Mouse (Mus musculus): ENCODE results near the gene Mettl1. TPM values are rescaled to one million over a fixed set of nuclear protein-coding genes. Genes with fewer than 3 reads are reported as not detected.
A peak's percentile ranks its signal among the peaks of the same experiment; 100 is the strongest.

Mettl1 gene
- polyA plus RNA-seq, 1 experiment from 2014 or later = 24.6 TPM

GRCm38 (mm10) chr10:127040569-127041214 is 522 bp upstream of the Mettl1 start:
- Histone ChIP-seq H3K27me3 (ENCODE audit: control insufficient read depth, insufficient read depth, low read length) (peaks cover 4% of the 10 kb centered on the region; the same call in 1 of the 2 replicates), H3K4me1 (ENCODE audit: control insufficient read depth, insufficient read depth, low read length) (peaks cover 12% of the 10 kb centered on the region; the same call in 1 of the 2 replicates), H3K9ac (replicated peaks; ENCODE audit: low read depth, low read length) (peak overlapping the region; percentile 57), H3K27ac (ENCODE audit: low read depth, low read length) (no peak overlapping the region), H3K9me3 (ENCODE audit: control insufficient read depth, low read length) (no peaks in the 10 kb centered on the region), H3K4me2 (ENCODE audit: low read depth, low read length) (peak overlapping the region; percentile 97), H3K4me3 (ENCODE audit: low read depth, low read length) (peak overlapping the region; percentile 81), H3K36me3 (ENCODE audit: control insufficient read depth, insufficient read depth, low read length) (no peaks in the 10 kb centered on the region)
- WGBS = 2% methylated on average over 20 of the region's 20 CpGs
- ATAC-seq (ENCODE audit: low read depth) = peak; percentile 38; the same call in 1 of the 2 replicates

GRCm38 (mm10) chr10:127041774-127042338 is 642 bp downstream of the Mettl1 start:
- no peaks in the 10 kb centered on the region for H3K36me3 ChIP-seq (ENCODE audit: control insufficient read depth, insufficient read depth, low read length)
- H3K4me3 ChIP-seq (ENCODE audit: low read depth, low read length) = peak overlapping the region; percentile 81
- WGBS = under 1% methylated on average over 44 of the region's 44 CpGs
- no peaks in the 10 kb centered on the region for H3K9me3 ChIP-seq (ENCODE audit: control insufficient read depth, low read length)
- peaks cover 4% of the 10 kb centered on the region; the same call in 1 of the 2 replicates for H3K27me3 ChIP-seq (ENCODE audit: control insufficient read depth, insufficient read depth, low read length)
- peak overlapping the region; percentile 57 for H3K9ac ChIP-seq (replicated peaks; ENCODE audit: low read depth, low read length)
- H3K27ac ChIP-seq (ENCODE audit: low read depth, low read length) = no peak overlapping the region
- H3K4me2 ChIP-seq (ENCODE audit: low read depth, low read length) = peak overlapping the region; percentile 97
- ATAC-seq (ENCODE audit: low read depth) = peak; percentile 85
- H3K4me1 ChIP-seq (ENCODE audit: control insufficient read depth, insufficient read depth, low read length) = peaks cover 12% of the 10 kb centered on the region; the same call in 1 of the 2 replicates

- H3K27ac ChIP-seq (ENCODE audit: low read depth, low read length) = no peak overlapping the region
- H3K4me3 ChIP-seq (ENCODE audit: low read depth, low read length) = peak overlapping the region; percentile 81
- 0 out of 2 replicates have a peak, but pooled peaks have one; percentile 3 for ATAC-seq (ENCODE audit: low read depth)
- H3K4me2 ChIP-seq (ENCODE audit: low read depth, low read length) = peak overlapping the region; percentile 97
- no peaks in the 10 kb centered on the region for H3K9me3 ChIP-seq (ENCODE audit: control insufficient read depth, low read length)
- peaks cover 12% of the 10 kb centered on the region; the same call in 1 of the 2 replicates for H3K4me1 ChIP-seq (ENCODE audit: control insufficient read depth, insufficient read depth, low read length)
- H3K9ac ChIP-seq (replicated peaks; ENCODE audit: low read depth, low read length) = peak overlapping the region; percentile 57; the same call in 1 of the 2 replicates
- H3K27me3 ChIP-seq (ENCODE audit: control insufficient read depth, insufficient read depth, low read length) = peaks cover 6% of the 10 kb centered on the region; the same call in 1 of the 2 replicates
- WGBS = 14% methylated on average over 5 of the region's 5 CpGs
- H3K36me3 ChIP-seq (ENCODE audit: control insufficient read depth, insufficient read depth, low read length) = no peaks in the 10 kb centered on the region
These were observed 1.4 kb downstream of the Mettl1 start for GRCm38 (mm10) chr10:127042468-127043115.

GRCm38 (mm10) chr10:127043187-127043586 is 2.0 kb downstream of the Mettl1 start:
- no peaks in the 10 kb centered on the region for H3K36me3 ChIP-seq (ENCODE audit: control insufficient read depth, insufficient read depth, low read length)
- peaks cover 10% of the 10 kb centered on the region; the same call in 1 of the 2 replicates for H3K27me3 ChIP-seq (ENCODE audit: control insufficient read depth, insufficient read depth, low read length)
- H3K4me2 ChIP-seq (ENCODE audit: low read depth, low read length) = no peak overlapping the region
- H3K27ac ChIP-seq (ENCODE audit: low read depth, low read length) = no peak overlapping the region
- WGBS = 92% methylated on average over 6 of the region's 6 CpGs
- no peak for ATAC-seq (ENCODE audit: low read depth)
- H3K9me3 ChIP-seq (ENCODE audit: control insufficient read depth, low read length) = no peaks in the 10 kb centered on the region
- H3K9ac ChIP-seq (replicated peaks; ENCODE audit: low read depth, low read length) = no peak overlapping the region
- peaks cover 12% of the 10 kb centered on the region; the same call in 1 of the 2 replicates for H3K4me1 ChIP-seq (ENCODE audit: control insufficient read depth, insufficient read depth, low read length)
- H3K4me3 ChIP-seq (ENCODE audit: low read depth, low read length) = no peak overlapping the region; the same call in 1 of the 2 replicates

- WGBS = 35% methylated on average over 5 of the region's 5 CpGs
- Histone ChIP-seq H3K27me3 (ENCODE audit: control insufficient read depth, insufficient read depth, low read length) (peaks cover 30% of the 10 kb centered on the region), H3K4me3 (ENCODE audit: low read depth, low read length) (no peak within 1 kb of the TSS)
These were observed 6.7 kb downstream of the Mettl1 start, which contains the start of gene Cyp27b1 for GRCm38 (mm10) chr10:127047954-127048353. Gene Cyp27b1, plus strand, starts transcription at chr10:127048250.

GRCm38 (mm10) chr10:127048608-127049394 is 7.6 kb downstream of the Mettl1 start:
- ATAC-seq (ENCODE audit: low read depth) = no peak
- H3K4me3 ChIP-seq (ENCODE audit: low read depth, low read length) = no peak overlapping the region
- peaks cover 30% of the 10 kb centered on the region for H3K27me3 ChIP-seq (ENCODE audit: control insufficient read depth, insufficient read depth, low read length)
- H3K9ac ChIP-seq (replicated peaks; ENCODE audit: low read depth, low read length) = no peak overlapping the region
- no peaks in the 10 kb centered on the region for H3K4me1 ChIP-seq (ENCODE audit: control insufficient read depth, insufficient read depth, low read length)
- no peaks in the 10 kb centered on the region for H3K9me3 ChIP-seq (ENCODE audit: control insufficient read depth, low read length)
- 4% methylated on average over 35 of the region's 35 CpGs for WGBS
- no peaks in the 10 kb centered on the region for H3K36me3 ChIP-seq (ENCODE audit: control insufficient read depth, insufficient read depth, low read length)
- no peak overlapping the region for H3K4me2 ChIP-seq (ENCODE audit: low read depth, low read length)
- H3K27ac ChIP-seq (ENCODE audit: low read depth, low read length) = no peak overlapping the region

More at GRCm38 (mm10) chr10:127047954-127048353, 6.7 kb downstream of the Mettl1 start, which contains the start of gene Cyp27b1:
- Histone ChIP-seq H3K4me2 (ENCODE audit: low read depth, low read length) (no peak within 1 kb of the TSS), H3K4me1 (ENCODE audit: control insufficient read depth, insufficient read depth, low read length) (no peaks in the 10 kb centered on the region), H3K36me3 (ENCODE audit: control insufficient read depth, insufficient read depth, low read length) (no peaks in the 10 kb centered on the region), H3K27ac (ENCODE audit: low read depth, low read length) (no peak within 1 kb of the TSS), H3K9ac (replicated peaks; ENCODE audit: low read depth, low read length) (no peak within 1 kb of the TSS), H3K9me3 (ENCODE audit: control insufficient read depth, low read length) (no peaks in the 10 kb centered on the region)
- no peak for ATAC-seq (ENCODE audit: low read depth)

- Histone ChIP-seq H3K36me3 (ENCODE audit: control insufficient read depth, insufficient read depth, low read length) (0 out of 2 replicates have a peak, but pooled peaks cover 5% of the 10 kb centered on the region), H3K4me3 (ENCODE audit: low read depth, low read length) (no peak overlapping the region), H3K4me1 (ENCODE audit: control insufficient read depth, insufficient read depth, low read length) (no peaks in the 10 kb centered on the region), H3K27me3 (ENCODE audit: control insufficient read depth, insufficient read depth, low read length) (peaks cover 30% of the 10 kb centered on the region), H3K4me2 (ENCODE audit: low read depth, low read length) (no peak overlapping the region), H3K27ac (ENCODE audit: low read depth, low read length) (no peak overlapping the region), H3K9ac (replicated peaks; ENCODE audit: low read depth, low read length) (no peak overlapping the region), H3K9me3 (ENCODE audit: control insufficient read depth, low read length) (no peaks in the 10 kb centered on the region)
- 0 out of 2 replicates have a peak, but pooled peaks have one; percentile 32 for ATAC-seq (ENCODE audit: low read depth)
- 1% methylated on average over 29 of the region's 29 CpGs for WGBS
These were observed 8.3 kb downstream of the Mettl1 start for GRCm38 (mm10) chr10:127049395-127050118.

- no peak overlapping the region for H3K27ac ChIP-seq (ENCODE audit: low read depth, low read length)
- ATAC-seq (ENCODE audit: low read depth) = 0 out of 2 replicates have a peak, but pooled peaks have one; percentile 23
- H3K4me1 ChIP-seq (ENCODE audit: control insufficient read depth, insufficient read depth, low read length) = no peaks in the 10 kb centered on the region
- no peak overlapping the region for H3K4me2 ChIP-seq (ENCODE audit: low read depth, low read length)
- no peak overlapping the region for H3K9ac ChIP-seq (replicated peaks; ENCODE audit: low read depth, low read length)
- WGBS = 17% methylated on average over 10 of the region's 10 CpGs
- 0 out of 2 replicates have a peak, but pooled peaks cover 8% of the 10 kb centered on the region for H3K36me3 ChIP-seq (ENCODE audit: control insufficient read depth, insufficient read depth, low read length)
- H3K4me3 ChIP-seq (ENCODE audit: low read depth, low read length) = no peak overlapping the region
- H3K9me3 ChIP-seq (ENCODE audit: control insufficient read depth, low read length) = no peaks in the 10 kb centered on the region
- peaks cover 30% of the 10 kb centered on the region for H3K27me3 ChIP-seq (ENCODE audit: control insufficient read depth, insufficient read depth, low read length)
These were observed 8.9 kb downstream of the Mettl1 start for GRCm38 (mm10) chr10:127050119-127050474.

Data from neural tube, embryonic 14.5 days (tissue).